Mouse (Mus musculus) adipocyte (in vitro differentiated cells): ENCODE measurements around the gene March5.
"Not testable (repeated sequence)": the region's sequence is repeated elsewhere in the genome, so short reads cannot be mapped to it uniquely, and the experiment has no call there.

Source experiments
- DNase-seq: peaks from one replicate; pipeline ENCODE4 v3.0.0-alpha.2; 2016; ENCODE audit warnings: low spot score

Gene March5

DNA sequence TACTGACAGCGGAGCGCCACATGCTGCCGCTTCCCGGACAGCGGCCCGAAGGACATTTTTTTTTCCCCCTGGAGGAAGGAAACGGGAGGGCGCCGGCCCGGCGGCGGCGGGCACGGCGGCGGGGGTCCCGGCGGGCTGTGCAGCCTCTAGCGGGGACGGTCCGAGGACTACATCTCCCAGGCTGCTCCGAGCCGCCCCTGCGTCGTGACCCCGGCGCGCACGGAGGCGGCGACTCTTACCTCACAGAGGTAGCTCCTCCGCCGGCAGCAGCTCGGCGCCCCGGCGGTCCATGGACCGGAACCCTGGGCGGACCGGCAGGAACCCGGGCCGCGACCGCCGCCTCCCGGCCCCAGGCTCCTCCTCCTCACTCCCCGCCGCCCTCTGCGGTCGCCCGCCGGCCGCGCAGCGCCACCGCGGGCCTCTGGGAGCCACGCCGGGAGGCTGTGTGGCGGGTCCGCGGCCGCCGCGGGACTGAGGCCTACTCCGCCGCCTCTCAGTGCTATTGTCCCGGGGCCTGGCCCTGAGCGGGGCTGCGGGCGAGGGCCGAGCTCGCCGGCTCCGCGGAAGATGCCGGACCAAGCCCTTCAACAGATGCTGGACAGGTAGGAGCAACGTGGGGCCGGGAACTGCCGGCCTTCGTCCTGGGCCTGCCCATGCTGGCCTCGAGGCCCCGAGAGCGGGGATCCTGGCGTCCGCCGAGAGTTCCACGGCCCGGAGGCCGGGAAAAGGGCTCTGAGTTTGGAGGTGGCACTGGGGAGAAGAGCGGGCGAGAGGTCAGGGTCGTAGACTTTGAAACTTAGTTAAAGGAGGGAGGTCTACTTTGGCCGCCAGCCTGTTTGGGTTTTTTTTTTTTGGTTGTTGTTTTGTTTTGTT lies at the start of gene March5:
TSS of gene March5 (plus strand) at position 241 of the 873 bp plus-strand sequence.
- peak; percentile 79 for DNase-seq

DNA sequence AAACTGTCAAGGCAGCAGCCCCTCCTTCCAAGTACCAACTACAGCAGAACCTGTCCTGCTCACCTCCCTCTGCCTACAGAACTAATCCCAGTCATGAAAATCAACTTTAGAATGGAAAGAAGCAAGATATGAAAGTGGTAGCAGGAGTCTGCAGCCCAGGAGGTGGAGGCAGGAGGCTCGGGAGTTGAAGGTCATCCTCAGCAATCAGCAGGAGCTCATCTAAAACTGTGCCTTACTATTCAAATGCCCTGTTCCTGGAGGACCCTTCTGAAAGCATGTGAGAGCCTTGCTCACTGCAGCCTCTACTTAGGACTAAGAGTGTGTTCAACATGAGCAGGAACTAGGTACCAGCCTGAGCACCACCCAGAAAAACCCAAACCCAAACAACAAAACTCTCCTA lies 35.2 kb upstream of the March5 start:
- DNase-seq = no peak

DNA sequence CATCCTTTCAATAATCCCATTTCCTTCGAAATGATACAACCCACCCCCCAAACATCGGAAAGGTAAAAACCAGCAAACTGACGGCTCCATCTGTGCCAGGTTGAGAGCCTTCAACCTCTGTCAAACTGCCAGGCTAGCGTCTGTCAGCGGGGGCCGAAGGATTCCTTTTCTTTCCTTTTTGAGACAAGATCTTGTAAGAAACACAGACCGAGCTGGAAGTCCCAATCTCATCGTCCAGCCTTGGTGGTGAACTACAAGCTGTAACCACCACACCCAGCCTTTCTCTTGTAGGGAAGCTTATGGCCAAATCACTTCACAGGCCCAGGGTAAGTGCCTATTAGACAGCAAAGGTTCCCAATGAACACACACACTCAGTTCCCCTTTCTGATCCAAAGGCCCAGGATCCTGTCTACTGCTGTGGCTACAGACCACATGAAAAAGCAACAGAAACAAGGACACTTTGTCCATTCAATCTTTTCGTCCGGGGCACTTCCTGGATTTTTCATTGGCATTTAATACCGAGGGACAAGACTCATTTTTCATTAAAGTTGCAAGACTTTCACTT lies 34.7 kb upstream of the March5 start:
- no peak for DNase-seq

DNA sequence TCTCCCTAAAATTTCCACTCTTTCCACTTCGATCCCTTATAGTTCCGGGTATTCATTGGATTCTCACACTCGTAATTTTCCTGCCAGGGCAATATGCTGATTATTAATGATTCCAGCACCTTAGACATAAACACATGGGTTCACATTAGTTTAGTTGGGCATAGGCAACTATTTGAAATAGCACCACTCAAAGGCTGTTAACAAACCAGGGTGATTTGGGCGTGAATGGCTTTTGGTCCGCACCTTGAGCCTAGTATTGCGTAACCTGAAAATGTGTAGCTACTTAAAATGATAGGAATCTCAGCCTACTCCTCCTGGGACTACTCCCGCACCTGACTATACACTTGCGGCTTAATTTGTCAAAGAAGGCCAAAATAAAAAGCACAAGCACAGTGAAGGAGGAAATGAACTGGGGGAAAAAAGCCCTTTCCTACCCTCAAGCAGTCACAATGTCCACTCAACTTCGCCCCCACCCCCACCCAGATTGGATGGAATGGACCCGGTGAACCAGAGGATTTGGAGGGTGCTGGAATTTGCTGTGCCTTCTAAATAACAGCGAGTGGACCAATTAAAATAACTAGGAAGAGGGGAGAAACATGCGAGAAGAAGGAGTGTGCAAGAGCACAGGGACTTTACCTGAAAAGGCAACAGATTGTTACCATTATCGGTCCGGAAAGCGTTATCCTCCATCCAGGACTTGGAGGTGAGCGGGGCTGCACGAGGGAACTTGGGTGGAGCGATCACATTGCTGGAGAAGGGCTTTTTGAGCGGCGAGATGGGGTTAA lies 33.8 kb upstream of the March5 start:
- no peak for DNase-seq

DNA sequence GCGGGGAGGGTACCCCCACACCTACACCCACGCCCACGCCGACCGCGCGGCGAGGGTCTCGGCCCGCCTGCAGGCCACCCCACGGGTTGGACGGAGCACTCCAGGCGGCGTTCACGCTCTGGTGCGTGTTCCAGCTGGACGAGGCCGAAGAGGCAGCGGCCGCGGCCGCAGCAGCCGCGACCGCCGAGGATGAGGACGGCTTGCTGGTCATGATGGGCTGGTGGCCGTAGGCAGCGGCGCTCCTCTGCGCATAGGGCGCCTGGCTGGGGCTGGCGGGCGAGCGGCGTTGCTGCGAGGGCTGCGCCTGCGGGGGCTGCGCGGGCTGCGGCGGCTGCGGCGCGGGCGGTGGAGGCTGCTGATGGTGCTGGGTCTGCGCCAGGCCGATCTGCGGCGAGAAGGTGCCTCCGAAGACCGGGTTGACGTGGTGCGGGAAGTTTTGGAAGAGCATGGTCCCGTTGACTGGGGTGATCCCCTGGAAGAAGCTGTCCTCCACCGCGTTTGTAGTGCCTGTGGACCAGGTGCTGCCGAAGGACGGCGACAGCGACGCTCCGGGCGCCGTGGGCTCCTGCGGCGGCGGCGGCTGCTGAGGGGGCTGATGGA lies 33.1 kb upstream of the March5 start:
- peak; percentile 20 for DNase-seq

DNA sequence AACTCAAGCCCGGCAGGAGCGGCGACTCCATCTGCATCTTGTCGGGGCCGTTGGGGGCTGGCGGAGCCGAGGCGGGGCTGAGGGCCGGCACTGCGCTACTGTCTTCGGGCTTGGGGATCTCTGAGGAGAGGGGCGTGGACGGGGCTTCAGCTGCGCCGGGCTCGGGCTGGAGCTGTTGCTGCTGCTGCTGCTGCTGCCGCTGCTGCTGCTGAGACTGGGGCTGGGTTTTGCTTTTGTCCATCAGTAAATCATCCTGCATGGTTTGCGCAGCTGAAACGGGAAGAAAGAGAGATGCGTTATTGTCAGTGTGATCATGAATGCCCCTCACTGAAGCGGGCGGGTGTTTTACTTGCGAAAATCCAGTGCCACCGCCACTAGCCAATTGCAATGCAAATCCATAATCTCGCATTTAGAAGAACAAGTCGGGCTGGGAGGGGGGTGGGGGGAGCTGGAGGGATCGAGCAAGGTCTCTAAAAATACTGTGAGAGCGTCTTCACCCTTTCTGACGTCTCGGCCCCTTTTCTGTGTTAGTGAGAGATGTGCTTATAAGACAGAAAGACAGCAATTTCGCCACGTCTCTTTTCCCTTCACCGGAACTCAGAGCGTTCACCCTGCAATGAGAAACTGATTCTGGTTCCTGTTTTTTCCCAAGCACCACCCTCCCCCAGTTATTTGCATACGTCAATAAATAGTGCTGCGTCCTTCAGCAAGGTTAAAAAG lies 32.5 kb upstream of the March5 start:
- no peak for DNase-seq

DNA sequence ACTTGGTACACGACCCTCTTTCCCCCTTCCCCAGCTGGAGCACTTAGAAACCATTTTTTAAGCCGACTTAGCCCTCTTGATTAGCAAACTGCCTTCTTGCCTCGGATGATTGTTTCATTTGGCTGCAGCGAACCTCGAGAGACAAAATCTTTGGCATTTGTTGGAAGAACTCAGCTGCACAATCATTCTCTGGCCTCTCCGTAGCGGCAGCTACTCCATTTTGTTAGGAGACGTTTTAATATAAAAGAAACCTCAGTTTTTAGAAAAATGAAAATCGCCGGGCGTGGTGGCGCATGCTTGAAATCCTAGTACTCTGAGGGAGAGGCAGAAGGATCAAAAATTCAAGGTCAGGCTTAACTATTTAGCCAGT lies 31.9 kb upstream of the March5 start:
- peak; percentile 91 for DNase-seq

DNA sequence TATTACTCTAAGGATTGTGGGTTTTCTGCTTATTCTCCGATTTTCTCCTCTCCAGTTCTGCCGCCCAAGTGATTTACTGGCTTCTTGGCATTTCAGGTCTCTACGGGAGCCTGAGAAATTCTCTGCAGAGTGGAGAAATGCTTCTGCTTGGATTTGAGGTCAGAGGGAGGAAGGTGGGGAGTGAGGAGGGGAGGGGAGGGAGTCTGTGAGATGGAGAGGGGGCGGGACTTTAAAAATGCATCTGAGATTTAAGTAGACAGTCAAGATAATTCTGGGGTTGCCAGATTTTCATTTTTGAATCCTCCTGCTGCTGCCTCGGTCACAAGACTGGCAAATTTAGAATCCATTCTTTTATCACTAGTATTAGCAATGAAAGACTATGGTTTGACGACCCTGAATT lies 31.4 kb upstream of the March5 start:
- peak; percentile 86 for DNase-seq

DNA sequence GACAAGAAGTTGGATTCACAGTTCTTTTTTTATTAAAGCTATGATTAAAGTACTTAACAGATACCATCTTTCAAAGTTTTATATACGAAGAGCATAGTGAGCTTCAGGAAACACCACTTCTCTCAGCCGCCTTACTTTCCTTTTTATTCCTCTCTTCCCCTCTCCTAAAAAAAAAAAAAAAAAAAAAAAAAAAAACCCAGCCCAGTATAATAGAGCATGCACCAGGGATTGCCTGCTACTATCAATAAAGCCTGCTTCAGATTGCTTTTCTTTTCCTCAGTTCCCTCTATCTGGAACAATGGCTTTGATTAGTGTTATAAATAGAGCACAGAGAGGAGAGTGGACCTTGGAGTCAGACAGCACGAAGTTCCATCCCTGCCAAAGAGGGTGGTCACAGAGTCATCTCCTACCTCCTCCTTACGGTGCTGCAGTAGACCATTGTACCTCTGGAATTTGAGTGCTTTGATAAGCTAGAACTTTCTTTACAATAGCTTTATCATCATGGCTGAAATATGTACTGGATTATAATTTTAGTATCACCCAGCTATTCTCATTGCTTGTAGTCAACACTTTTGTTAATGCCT lies 30.4 kb upstream of the March5 start:
- DNase-seq = peak; percentile 23

DNA sequence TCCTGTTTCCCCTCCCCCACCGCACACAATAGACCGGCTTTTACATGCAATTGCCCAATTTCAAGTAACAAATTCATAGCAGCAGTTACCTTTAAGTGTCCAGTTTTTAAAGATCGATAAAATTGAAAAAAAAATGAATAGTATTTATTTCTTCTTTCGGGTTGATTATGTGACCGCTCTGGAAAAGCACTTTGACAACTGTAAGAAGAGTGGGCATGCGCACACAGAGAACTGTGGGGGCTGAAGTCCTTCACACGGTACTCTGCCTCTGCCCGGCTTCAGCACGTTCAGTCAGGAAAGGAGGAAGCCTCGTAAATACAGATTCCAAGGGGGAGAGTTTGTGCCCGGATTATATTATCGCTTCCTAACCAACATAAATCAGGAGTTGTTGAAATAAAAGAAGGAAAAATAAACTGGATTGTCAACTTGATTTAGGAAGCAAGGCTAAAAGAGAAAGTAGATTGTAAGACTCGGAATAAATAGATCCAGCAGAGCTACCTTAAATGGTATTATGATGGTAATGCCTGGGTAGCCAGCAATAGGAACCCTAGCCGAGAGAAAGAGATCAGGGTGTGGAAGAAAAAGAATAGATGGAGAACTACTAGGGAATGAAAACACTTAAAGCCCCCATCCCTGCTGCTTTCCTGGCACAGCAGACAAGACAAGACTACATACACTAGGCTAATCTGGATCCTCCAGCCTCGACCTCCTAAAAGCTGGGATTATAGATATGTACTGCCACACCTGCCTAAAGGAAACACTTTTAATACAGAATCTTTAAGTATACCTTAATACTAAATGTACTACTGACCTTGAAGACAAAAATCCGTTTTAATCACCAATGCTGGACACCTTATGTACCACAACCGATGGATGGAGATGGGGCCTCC lies 29.3 kb upstream of the March5 start:
- DNase-seq = peak; percentile 86

DNA sequence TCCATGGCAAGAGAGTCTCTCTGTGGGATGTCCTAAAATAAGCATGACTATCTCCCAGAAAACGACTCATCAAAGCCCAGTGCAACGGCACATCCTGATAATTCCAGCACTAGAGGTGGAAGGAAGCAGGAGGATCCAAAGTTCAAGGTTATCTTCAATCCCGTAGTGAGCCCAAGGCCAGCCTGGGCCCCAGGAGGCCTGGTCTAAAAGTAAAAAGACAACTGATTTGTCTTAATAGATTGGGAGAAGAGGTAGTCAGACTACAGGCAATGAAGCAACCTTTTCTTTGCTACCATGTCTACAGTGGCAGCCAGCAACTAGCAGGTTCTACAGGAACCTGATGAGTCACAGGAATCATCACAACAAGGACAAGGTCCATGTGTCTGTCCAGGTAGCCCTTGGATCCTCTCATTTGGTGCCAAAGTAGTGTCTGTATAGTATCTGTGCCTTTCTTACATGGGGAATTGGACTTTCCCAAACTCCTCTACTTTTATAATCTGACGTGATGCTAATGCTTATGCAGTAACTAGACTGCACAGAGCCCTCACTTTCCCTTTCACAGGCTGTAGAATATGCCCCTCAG lies 18.9 kb upstream of the March5 start:
- no peak for DNase-seq

DNA sequence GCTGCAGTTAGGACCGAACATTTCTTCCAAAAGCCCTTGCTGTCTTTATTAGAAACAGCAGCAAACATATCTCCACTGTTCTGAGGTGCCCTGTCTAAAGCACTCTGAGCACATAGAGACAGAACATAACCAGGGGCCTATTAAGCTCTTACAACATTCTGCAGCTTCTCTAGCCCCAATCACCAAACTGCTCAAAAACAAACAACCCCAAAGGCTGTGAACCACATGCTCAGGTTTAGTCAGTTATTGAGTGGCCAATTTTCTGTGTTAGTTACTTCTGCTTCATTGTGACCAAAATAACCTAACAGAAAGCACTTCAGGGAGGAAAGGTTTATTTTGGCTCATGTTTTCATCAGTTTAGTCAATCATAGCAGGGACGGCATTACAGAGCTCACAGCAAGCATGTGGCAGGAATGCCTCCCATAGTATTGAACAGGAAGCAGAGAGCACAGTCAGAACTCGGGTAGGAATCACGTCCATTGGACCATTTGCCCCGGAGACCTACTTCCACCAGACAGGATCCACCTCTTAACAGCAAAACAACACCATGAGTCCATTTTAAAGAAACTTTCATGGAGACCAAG lies 14.8 kb upstream of the March5 start:
- DNase-seq = no peak

DNA sequence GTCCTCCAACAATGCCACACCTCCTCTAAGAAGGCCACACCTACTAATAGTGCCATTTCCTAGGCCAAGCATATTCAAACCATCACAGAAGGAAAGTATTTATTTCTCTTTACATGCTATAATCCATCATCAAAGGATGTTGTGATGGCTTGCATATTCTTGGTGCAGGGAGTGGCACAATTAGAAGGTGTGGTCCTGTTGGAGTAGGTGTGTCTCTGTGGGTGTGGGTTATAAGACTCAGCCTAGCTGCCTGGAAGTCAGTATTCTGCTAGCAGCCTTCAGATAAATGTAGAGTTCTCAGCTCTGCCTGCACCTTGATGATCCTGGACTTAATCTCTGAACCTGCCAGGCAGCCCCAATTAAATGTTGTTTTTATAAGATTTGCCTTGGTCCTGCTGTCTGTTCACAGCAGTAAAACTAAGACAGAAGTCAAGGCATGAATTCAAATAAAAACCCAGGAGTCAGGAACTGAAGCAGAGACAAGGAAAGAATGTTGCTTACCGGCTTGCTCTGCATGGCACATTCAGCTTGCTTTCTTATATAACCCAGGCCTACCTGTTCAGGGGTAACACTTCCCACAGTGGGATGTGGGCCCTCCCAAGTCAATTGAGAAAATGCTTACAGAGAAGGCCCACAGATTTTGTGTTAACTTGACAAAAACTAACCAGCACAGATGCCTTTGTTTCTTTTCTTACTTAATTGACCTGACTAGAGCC lies 9.0 kb upstream of the March5 start:
- DNase-seq = no peak

DNA sequence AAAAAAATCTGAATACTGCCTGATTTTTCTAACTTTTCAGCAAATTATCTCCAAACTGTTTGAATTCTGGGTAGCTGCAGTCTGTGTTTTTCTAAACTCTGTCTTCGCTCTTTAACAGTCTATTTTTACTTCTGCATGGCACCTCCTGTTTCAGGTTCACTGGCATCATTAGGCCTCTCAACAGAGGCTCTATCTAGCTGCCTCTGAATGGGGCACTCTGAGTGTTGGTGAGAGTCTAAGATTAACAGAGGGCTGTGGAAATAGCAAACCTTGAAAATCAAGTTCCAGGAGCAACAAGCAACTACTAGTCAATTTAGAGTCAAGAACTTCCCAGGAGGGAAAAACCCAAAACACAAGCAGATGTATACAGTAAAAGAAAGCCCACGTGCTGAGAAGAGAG lies 7.5 kb upstream of the March5 start:
- no peak for DNase-seq

DNA sequence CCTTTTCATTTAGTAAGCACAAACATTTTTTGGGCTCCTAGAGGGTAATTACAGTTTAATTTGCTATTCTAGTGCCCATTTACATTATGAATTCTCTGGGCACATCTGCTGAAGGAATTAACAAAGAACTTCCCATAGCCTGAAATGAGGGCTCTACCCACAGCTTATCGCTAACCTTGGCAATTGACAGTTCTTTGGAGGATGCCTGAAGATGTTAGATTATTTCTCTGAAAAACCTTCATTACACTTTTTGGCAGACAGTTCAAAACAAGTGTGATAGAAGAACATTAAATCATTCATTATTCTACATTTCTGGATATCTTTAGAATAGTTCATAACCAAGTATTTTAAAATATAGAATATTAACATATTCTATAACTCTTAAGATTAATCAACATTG lies 4.0 kb upstream of the March5 start:
- no peak for DNase-seq

DNA sequence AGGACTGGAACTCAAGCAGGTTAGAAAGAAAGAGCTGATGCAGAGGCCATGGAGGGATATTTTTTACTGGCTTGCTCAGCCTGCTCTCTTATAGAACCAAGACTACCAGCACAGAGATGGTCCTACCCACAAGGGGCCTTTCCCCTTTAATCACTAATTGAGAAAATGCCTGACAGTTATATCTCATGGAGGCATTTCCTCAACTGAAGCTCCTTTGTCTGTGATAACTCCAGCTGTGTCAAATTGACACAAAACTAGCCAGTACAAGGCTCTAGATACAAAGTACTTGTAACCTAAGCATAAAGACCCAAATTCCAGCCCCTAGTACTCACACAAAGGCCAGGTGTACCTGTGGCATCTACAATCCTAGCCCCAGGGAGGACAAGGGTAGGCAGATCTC lies 2.2 kb upstream of the March5 start:
- DNase-seq = not testable (repeated sequence)

DNA sequence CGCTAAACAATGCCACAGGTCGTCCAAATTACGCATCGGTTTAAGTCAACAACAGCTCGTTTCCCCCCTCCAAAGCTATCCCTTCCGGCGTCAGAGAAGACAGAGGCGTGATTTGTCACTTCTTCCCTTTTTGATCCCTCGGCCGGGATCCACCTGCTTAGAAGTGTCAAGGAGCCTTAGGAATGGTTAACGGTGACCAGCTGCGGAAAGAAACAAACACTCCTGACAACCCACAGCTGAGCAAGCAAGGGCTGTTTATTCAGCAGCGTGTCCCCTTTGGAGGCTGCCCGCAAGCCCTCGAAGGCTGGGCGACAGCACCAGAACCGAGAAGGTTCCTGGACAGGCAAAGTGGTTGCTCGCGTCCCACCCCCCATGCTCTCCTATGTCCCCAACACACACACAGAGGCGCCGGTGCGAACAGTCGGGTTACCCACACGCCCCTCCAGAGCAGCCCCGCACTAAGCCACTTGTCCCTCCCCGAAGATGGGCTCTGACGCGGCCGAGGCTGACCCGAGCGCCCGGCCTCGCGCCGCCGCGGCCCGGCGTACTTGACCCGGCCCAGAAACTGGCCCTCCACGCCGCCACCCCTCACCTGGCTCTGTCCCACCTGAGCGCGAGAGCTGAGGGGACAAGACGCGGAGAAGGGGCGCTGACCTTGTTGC lies 571 bp upstream of the March5 start:
- DNase-seq = peak; percentile 60

DNA sequence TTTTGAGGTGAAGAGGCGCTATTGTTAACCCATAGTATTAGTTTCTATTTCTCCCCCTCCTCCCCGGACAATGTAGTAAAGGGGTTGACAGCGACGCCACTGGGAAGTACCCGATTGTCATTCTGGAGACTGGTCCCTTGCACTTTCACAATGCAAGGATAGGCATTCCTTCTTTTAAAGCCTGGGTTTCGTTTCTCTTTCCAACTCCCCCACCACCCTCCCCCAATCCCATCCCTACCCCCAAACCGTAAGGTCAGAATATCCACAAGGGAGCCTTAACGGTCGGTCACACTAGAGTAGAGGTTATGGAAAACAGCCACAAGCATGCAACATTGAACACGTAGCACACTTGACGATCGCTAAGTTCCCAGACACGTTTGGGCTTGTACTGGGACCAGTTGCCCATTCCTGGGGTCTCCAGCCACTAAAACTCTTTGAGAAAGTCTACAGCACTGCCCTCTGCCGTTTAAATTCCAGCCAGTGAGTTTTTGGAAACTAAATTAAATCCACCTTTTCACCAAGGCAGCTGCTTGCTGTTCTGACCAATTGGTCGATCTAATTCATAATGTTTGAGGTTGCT lies 923 bp downstream of the March5 start, which contains the start of gene Cpeb3:
TSS of gene Cpeb3 (minus strand) at position 426 of the 580 bp plus-strand sequence.
- DNase-seq = peak; percentile 82
